In genomic region chr12:17723999-17724398, GRCm38 (mm10) we compare ENCODE assay signal across 13 mouse cellular contexts. TPM values are rescaled to one million over a fixed set of nuclear protein-coding genes. Genes with fewer than 3 reads are reported as not detected.
A peak's percentile ranks its signal among the peaks of the same experiment; 100 is the strongest.
DNase-seq lines count a peak whose midpoint lies in the region; ATAC-seq and TF ChIP-seq lines count a peak whose summit lies in the region.
"Had no signal": no experiment of that assay in that cellular context is flagged by ENCODE, and none has a peak within 500 bp of the region (broad histone marks: within the 10 kb centered on the region; RNA-seq: fewer than 3 reads in every experiment).

No protein-coding gene starts in this region.

- H3K4me2 ChIP-seq in heart, embryonic 13.5 days = no peak overlapping the region
- H3K4me2 ChIP-seq in lung, embryonic 15.5 days = no peak overlapping the region
- H3K4me2 ChIP-seq in intestine, embryonic 16.5 days (ENCODE audit: low read depth, low read length) = no peak overlapping the region
- H3K4me2 ChIP-seq in neural tube, embryonic 15.5 days = no peak overlapping the region
- H3K4me2 ChIP-seq: forebrain, embryonic 15.5 days; hindbrain, embryonic 14.5 days had no signal

- no peak overlapping the region for H3K9ac ChIP-seq in heart, embryonic 13.5 days
- H3K9ac ChIP-seq in lung, embryonic 15.5 days = no peak overlapping the region
- 0 out of 2 replicates have a peak overlapping the region, but pooled peaks have one; percentile 13 for H3K9ac ChIP-seq in intestine, embryonic 16.5 days (ENCODE audit: low read depth, low read length)
- H3K9ac ChIP-seq in neural tube, embryonic 15.5 days (replicated peaks) = no peak overlapping the region
- H3K9ac ChIP-seq: forebrain, embryonic 15.5 days; hindbrain, embryonic 14.5 days had no signal

- no peaks in the 10 kb centered on the region for H3K27me3 ChIP-seq in heart, embryonic 13.5 days (replicated peaks)
- no peaks in the 10 kb centered on the region for H3K27me3 ChIP-seq in lung, embryonic 15.5 days
- H3K27me3 ChIP-seq in intestine, embryonic 16.5 days (replicated peaks; ENCODE audit: control insufficient read depth, insufficient read depth, low read length) = no peaks in the 10 kb centered on the region
- H3K27me3 ChIP-seq in small intestine, adult 2 months (ENCODE audit: control insufficient read depth, insufficient read depth, low read length) = no peaks in the 10 kb centered on the region
- no peaks in the 10 kb centered on the region for H3K27me3 ChIP-seq in neural tube, embryonic 15.5 days (replicated peaks)
- H3K27me3 ChIP-seq: forebrain, embryonic 15.5 days had no signal

- no peak for DNase-seq in heart, adult 9 months (ENCODE audit: low spot score in 2 of 2)
- no peak for DNase-seq in lung, adult 2 months
- no peak for DNase-seq in gastrocnemius, adult 18-20 months (ENCODE audit: low spot score)
- DNase-seq: B cell, adult 2 months; cerebellum, adult 8-10 months had no signal

- H3K9me3 ChIP-seq in heart, embryonic 13.5 days = no peaks in the 10 kb centered on the region
- no peaks in the 10 kb centered on the region for H3K9me3 ChIP-seq in lung, embryonic 15.5 days
- H3K9me3 ChIP-seq in intestine, embryonic 16.5 days (ENCODE audit: control insufficient read depth, low read length) = no peaks in the 10 kb centered on the region
- H3K9me3 ChIP-seq in neural tube, embryonic 15.5 days (replicated peaks) = no peaks in the 10 kb centered on the region
- H3K9me3 ChIP-seq: forebrain, embryonic 15.5 days had no signal

- peaks cover 64% of the 10 kb centered on the region for H3K4me1 ChIP-seq in heart, embryonic 13.5 days
- H3K4me1 ChIP-seq in lung, embryonic 15.5 days = peaks cover 55% of the 10 kb centered on the region
- peaks cover 43% of the 10 kb centered on the region for H3K4me1 ChIP-seq in lung, adult 2 months (ENCODE audit: control insufficient read depth, insufficient read depth, low read length)
- peaks cover 44% of the 10 kb centered on the region for H3K4me1 ChIP-seq in intestine, embryonic 16.5 days (ENCODE audit: control insufficient read depth, insufficient read depth, low read length)
- peaks cover 33% of the 10 kb centered on the region for H3K4me1 ChIP-seq in small intestine, adult 2 months (ENCODE audit: control insufficient read depth, insufficient read depth, insufficient read length, low read length)
- H3K4me1 ChIP-seq in neural tube, embryonic 15.5 days = peaks cover 18% of the 10 kb centered on the region

- WGBS in heart, embryonic 13.5 days = 55% methylated on average over 6 of the region's 6 CpGs
- 20% methylated on average over 6 of the region's 6 CpGs for WGBS in lung, embryonic 15.5 days
- WGBS in lung, adult 2 months = 25% methylated on average over 6 of the region's 6 CpGs
- 37% methylated on average over 6 of the region's 6 CpGs for WGBS in intestine, embryonic 16.5 days
- WGBS in small intestine, adult 2 months = 40% methylated on average over 6 of the region's 6 CpGs
- WGBS in neural tube, embryonic 15.5 days = 68% methylated on average over 6 of the region's 6 CpGs

- no peaks in the 10 kb centered on the region for H3K36me3 ChIP-seq in heart, embryonic 13.5 days
- no peaks in the 10 kb centered on the region for H3K36me3 ChIP-seq in lung, embryonic 15.5 days
- H3K36me3 ChIP-seq in intestine, embryonic 16.5 days (ENCODE audit: control insufficient read depth, insufficient read depth, low read length) = no peaks in the 10 kb centered on the region
- 0 out of 2 replicates have a peak, but pooled peaks cover 1% of the 10 kb centered on the region for H3K36me3 ChIP-seq in small intestine, adult 2 months (ENCODE audit: control insufficient read depth, insufficient read depth, low read length)
- no peaks in the 10 kb centered on the region for H3K36me3 ChIP-seq in neural tube, embryonic 15.5 days
- H3K36me3 ChIP-seq: forebrain, embryonic 15.5 days; G1E had no signal

- no peak for ATAC-seq in heart, embryonic 13.5 days (ENCODE audit: extremely low read depth, insufficient number of reproducible peaks, low FRiP score, low TSS enrichment)
- no peak for ATAC-seq in lung, embryonic 15.5 days (ENCODE audit: borderline replicate concordance, extremely low read depth, low FRiP score, low TSS enrichment)
- ATAC-seq in intestine, embryonic 16.5 days = no peak
- no peak for ATAC-seq in neural tube, embryonic 15.5 days (ENCODE audit: low FRiP score)
- ATAC-seq: forebrain, embryonic 15.5 days had no signal

- TF ChIP-seq CTCF in lung, adult 2 months (IDR thresholded peaks at IDR 0.05; ENCODE audit: insufficient read depth, low read length) = no peak
- no peak for TF ChIP-seq CTCF in small intestine, adult 2 months (IDR thresholded peaks at IDR 0.05; ENCODE audit: extremely low read depth, insufficient read length, insufficient replicate concordance, low read depth, low read length)

- H3K4me3 ChIP-seq in heart, embryonic 13.5 days = no peak overlapping the region
- H3K4me3 ChIP-seq in lung, embryonic 15.5 days = no peak overlapping the region
- no peak overlapping the region for H3K4me3 ChIP-seq in lung, adult 2 months (replicated peaks; ENCODE audit: extremely low read depth, low read depth, low read length)
- H3K4me3 ChIP-seq in intestine, embryonic 16.5 days (ENCODE audit: low read length) = no peak overlapping the region
- no peak overlapping the region for H3K4me3 ChIP-seq in small intestine, adult 2 months (ENCODE audit: low read depth, low read length)
- no peak overlapping the region for H3K4me3 ChIP-seq in neural tube, embryonic 15.5 days (replicated peaks)
- H3K4me3 ChIP-seq: forebrain, embryonic 15.5 days had no signal

- no peak for TF ChIP-seq POLR2A in lung, adult 2 months (IDR thresholded peaks at IDR 0.05; ENCODE audit: borderline replicate concordance, extremely low read depth, low read depth, low read length)
- no peak for TF ChIP-seq POLR2A in small intestine, adult 2 months (IDR thresholded peaks at IDR 0.05; ENCODE audit: low read depth, low read length)

- peak overlapping the region; percentile 16; the same call in 1 of the 2 replicates for H3K27ac ChIP-seq in heart, embryonic 13.5 days (replicated peaks)
- H3K27ac ChIP-seq in lung, embryonic 15.5 days = peak overlapping the region; percentile 78
- H3K27ac ChIP-seq in intestine, embryonic 16.5 days (ENCODE audit: low read length) = peak overlapping the region; percentile 91
- 0 out of 2 replicates have a peak overlapping the region, but pooled peaks have one; percentile 39 for H3K27ac ChIP-seq in small intestine, adult 2 months (ENCODE audit: insufficient read depth, low read depth, low read length)
- H3K27ac ChIP-seq in neural tube, embryonic 15.5 days (replicated peaks) = no peak overlapping the region
- H3K27ac ChIP-seq: forebrain, embryonic 15.5 days; hindbrain, embryonic 14.5 days had no signal

RNA-seq across cellular contexts. Expression of gene Hpcal1, which starts 33.3 kb away (rescaled TPM):
- polyA plus RNA-seq in heart, embryonic 13.5 days (2015; fragmentation: Nextera tagmentation; extraction: Ambion mirVana) = 21.5 and 22.7 TPM in 2 replicates
- polyA plus RNA-seq in lung, embryonic 15.5 days (2015; fragmentation: Nextera tagmentation; extraction: Ambion mirVana) = 62.0 and 72.2 TPM in 2 replicates
- polyA plus RNA-seq in lung, adult 2 months (2012; rRNA removed) = 188 and 222 TPM in 2 replicates
- 48.7 and 50.3 TPM in 2 replicates for polyA plus RNA-seq in intestine, embryonic 16.5 days (2015; fragmentation: Nextera tagmentation; extraction: Ambion mirVana)
- 35.9 and 63.4 TPM in 2 replicates for polyA plus RNA-seq in small intestine, adult 2 months (2012; rRNA removed)
- total RNA-seq in gastrocnemius, adult 18-20 months (2021) = 1 to 10 TPM; 6.0 to 6.4 TPM
- 130 and 133 TPM in 2 replicates for polyA plus RNA-seq in neural tube, embryonic 15.5 days (2015; fragmentation: Nextera tagmentation; extraction: Ambion mirVana)
- total RNA-seq: G1E had no signal
- polyA plus RNA-seq: G1E had no signal
